Mouse (Mus musculus): ENCODE measurements at regions not wholly inside any gene's neighbourhood (a gene's known extent, or its start where the extent isn't known, plus 50 kb on each side); places are given as distances from the start of the nearest gene placed in this dataset.
A peak's percentile ranks its signal among the peaks of the same experiment; 100 is the strongest.

GRCm38 (mm10) chr2:45185621-45185999, 68.4 kb upstream of the Zeb2 start:
- Histone ChIP-seq H3K4me3 (ENCODE audit: low read depth, low read length) (no peak overlapping the region), H3K36me3 (replicated peaks; ENCODE audit: control insufficient read depth, insufficient read depth, low read length) (no peaks in the 10 kb centered on the region), H3K27me3 (ENCODE audit: control insufficient read depth, insufficient read depth, low read length) (no peaks in the 10 kb centered on the region), H3K4me1 (ENCODE audit: control insufficient read depth, insufficient read depth) (peaks cover 10% of the 10 kb centered on the region; the same call in 1 of the 2 replicates), H3K27ac (ENCODE audit: low read depth) (0 out of 2 replicates have a peak overlapping the region, but pooled peaks have one; percentile 51), H3K9ac (replicated peaks; ENCODE audit: low read depth, low read length) (no peak overlapping the region), H3K4me2 (ENCODE audit: low read depth, low read length) (no peak overlapping the region), H3K9me3 (replicated peaks; ENCODE audit: control insufficient read depth, low read length) (no peaks in the 10 kb centered on the region)
- DNase-seq (ENCODE audit: low spot score) = no peak
- no peak for TF ChIP-seq CTCF (IDR thresholded peaks at IDR 0.05; ENCODE audit: low read depth)
- TF ChIP-seq EP300 (IDR thresholded peaks at IDR 0.05; ENCODE audit: low read depth) = no peak
- ATAC-seq (ENCODE audit: insufficient read depth, low read depth) = no peak

GRCm38 (mm10) chr2:45184704-45185620, 67.8 kb upstream of the Zeb2 start:
- Histone ChIP-seq H3K4me3 (ENCODE audit: low read depth, low read length) (peak overlapping the region; percentile 31), H3K27me3 (ENCODE audit: control insufficient read depth, insufficient read depth, low read length) (no peaks in the 10 kb centered on the region), H3K4me2 (ENCODE audit: low read depth, low read length) (peak overlapping the region; percentile 53), H3K9ac (replicated peaks; ENCODE audit: low read depth, low read length) (no peak overlapping the region), H3K4me1 (ENCODE audit: control insufficient read depth, insufficient read depth) (peaks cover 10% of the 10 kb centered on the region; the same call in 1 of the 2 replicates), H3K36me3 (replicated peaks; ENCODE audit: control insufficient read depth, insufficient read depth, low read length) (no peaks in the 10 kb centered on the region), H3K9me3 (replicated peaks; ENCODE audit: control insufficient read depth, low read length) (no peaks in the 10 kb centered on the region), H3K27ac (ENCODE audit: low read depth) (peak overlapping the region; percentile 51)
- WGBS = 18% methylated on average over 18 of the region's 18 CpGs
- DNase-seq (ENCODE audit: low spot score) (peak; percentile 16), ATAC-seq (ENCODE audit: insufficient read depth, low read depth) (peak; percentile 44; the same call in 1 of the 2 replicates)
- no peak for TF ChIP-seq CTCF (IDR thresholded peaks at IDR 0.05; ENCODE audit: low read depth)
- no peak for TF ChIP-seq EP300 (IDR thresholded peaks at IDR 0.05; ENCODE audit: low read depth)

GRCm38 (mm10) chr2:45184149-45184548, 67.0 kb upstream of the Zeb2 start:
- Histone ChIP-seq H3K36me3 (replicated peaks; ENCODE audit: control insufficient read depth, insufficient read depth, low read length) (no peaks in the 10 kb centered on the region), H3K9me3 (replicated peaks; ENCODE audit: control insufficient read depth, low read length) (no peaks in the 10 kb centered on the region), H3K27me3 (ENCODE audit: control insufficient read depth, insufficient read depth, low read length) (no peaks in the 10 kb centered on the region), H3K4me1 (ENCODE audit: control insufficient read depth, insufficient read depth) (peaks cover 10% of the 10 kb centered on the region; the same call in 1 of the 2 replicates), H3K9ac (replicated peaks; ENCODE audit: low read depth, low read length) (no peak overlapping the region), H3K4me2 (ENCODE audit: low read depth, low read length) (no peak overlapping the region), H3K4me3 (ENCODE audit: low read depth, low read length) (no peak overlapping the region), H3K27ac (ENCODE audit: low read depth) (no peak overlapping the region)
- DNase-seq (ENCODE audit: low spot score) (no peak), ATAC-seq (ENCODE audit: insufficient read depth, low read depth) (no peak)
- 50% methylated on average over 6 of the region's 6 CpGs for WGBS
- TF ChIP-seq EP300 (IDR thresholded peaks at IDR 0.05; ENCODE audit: low read depth) (no peak), CTCF (IDR thresholded peaks at IDR 0.05; ENCODE audit: low read depth) (no peak)

- WGBS = 90% methylated on average over 1 of the region's 1 CpGs
- peaks cover 10% of the 10 kb centered on the region; the same call in 1 of the 2 replicates for H3K4me1 ChIP-seq (ENCODE audit: control insufficient read depth, insufficient read depth)
- H3K4me2 ChIP-seq (ENCODE audit: low read depth, low read length) = no peak overlapping the region
- no peaks in the 10 kb centered on the region for H3K27me3 ChIP-seq (ENCODE audit: control insufficient read depth, insufficient read depth, low read length)
- H3K9me3 ChIP-seq (replicated peaks; ENCODE audit: control insufficient read depth, low read length) = no peaks in the 10 kb centered on the region
- no peak overlapping the region for H3K9ac ChIP-seq (replicated peaks; ENCODE audit: low read depth, low read length)
- ATAC-seq (ENCODE audit: insufficient read depth, low read depth) (no peak), DNase-seq (ENCODE audit: low spot score) (no peak)
- TF ChIP-seq EP300 (IDR thresholded peaks at IDR 0.05; ENCODE audit: low read depth) (no peak), CTCF (IDR thresholded peaks at IDR 0.05; ENCODE audit: low read depth) (no peak)
- no peaks in the 10 kb centered on the region for H3K36me3 ChIP-seq (replicated peaks; ENCODE audit: control insufficient read depth, insufficient read depth, low read length)
- no peak overlapping the region for H3K27ac ChIP-seq (ENCODE audit: low read depth)
- H3K4me3 ChIP-seq (ENCODE audit: low read depth, low read length) = no peak overlapping the region
Observed at GRCm38 (mm10) chr2:45182876-45183275, 65.7 kb upstream of the Zeb2 start.

GRCm38 (mm10) chr2:45181552-45181951, 64.4 kb upstream of the Zeb2 start:
- TF ChIP-seq EP300 (IDR thresholded peaks at IDR 0.05; ENCODE audit: low read depth) (no peak), CTCF (IDR thresholded peaks at IDR 0.05; ENCODE audit: low read depth) (no peak)
- Histone ChIP-seq H3K27me3 (ENCODE audit: control insufficient read depth, insufficient read depth, low read length) (no peaks in the 10 kb centered on the region), H3K4me3 (ENCODE audit: low read depth, low read length) (no peak overlapping the region), H3K4me2 (ENCODE audit: low read depth, low read length) (no peak overlapping the region), H3K4me1 (ENCODE audit: control insufficient read depth, insufficient read depth) (peaks cover 10% of the 10 kb centered on the region; the same call in 1 of the 2 replicates), H3K27ac (ENCODE audit: low read depth) (no peak overlapping the region), H3K9me3 (replicated peaks; ENCODE audit: control insufficient read depth, low read length) (no peaks in the 10 kb centered on the region), H3K9ac (replicated peaks; ENCODE audit: low read depth, low read length) (no peak overlapping the region), H3K36me3 (replicated peaks; ENCODE audit: control insufficient read depth, insufficient read depth, low read length) (no peaks in the 10 kb centered on the region)
- DNase-seq (ENCODE audit: low spot score) (no peak), ATAC-seq (ENCODE audit: insufficient read depth, low read depth) (no peak)
- WGBS = 67% methylated on average over 7 of the region's 7 CpGs
